Mouse (Mus musculus) liver, adult 2 months (tissue): Measurements from ENCODE around the gene Rhoq.

Experiments used
- CTCF ChIP-seq: fragments of 200-500 bp; IDR thresholded peaks from 2 replicates; pipeline ENCODE4 v1.5.1; 2011; ENCODE audit warnings: low read depth, low read length, control low read depth
- POLR2A ChIP-seq: fragments of 200-500 bp; IDR thresholded peaks from 2 replicates; pipeline ENCODE4 v1.6.1; 2011; ENCODE audit warnings: low read length, control low read depth; ENCODE audit not compliant: insufficient read depth; ENCODE audit errors: extremely low read depth

DNA sequence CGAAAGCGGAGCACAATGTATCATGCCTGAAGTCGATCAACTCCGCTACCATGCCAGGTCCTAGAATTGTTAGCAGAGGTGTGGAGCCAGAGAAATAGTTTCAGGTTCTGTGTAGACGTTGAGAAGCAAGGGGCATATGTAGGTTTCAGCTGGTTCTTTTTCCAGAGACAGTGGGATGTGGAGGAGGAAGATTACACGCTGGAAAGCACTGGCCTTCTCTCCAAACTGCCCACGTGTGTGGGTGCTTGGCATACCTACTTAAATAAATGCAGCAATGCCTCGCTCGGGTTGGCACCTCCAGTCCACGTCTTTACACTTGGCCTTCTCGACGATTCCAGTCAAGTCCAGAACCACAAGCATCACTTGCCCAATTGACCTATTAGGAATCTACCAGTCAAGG lies 4.2 kb downstream of the Rhoq start:
- no peak for TF ChIP-seq CTCF
- no peak for TF ChIP-seq POLR2A
